Mouse (Mus musculus) c-Kit-positive CD71-positive TER-119-positive erythroid progenitor cells, embryonic 14.5 days (primary cell): Measurements from ENCODE around the gene H2afv.
"Not testable (repeated sequence)": the region's sequence is repeated elsewhere in the genome, so short reads cannot be mapped to it uniquely, and the experiment has no call there.

Experiments
- DNase-seq: peaks from one replicate; pipeline ENCODE4 v3.0.0-alpha.2; 2013; ENCODE audit warnings: low spot score

The H2afv gene

GRCm38 (mm10) chr11:6468541-6468940 is 24.3 kb upstream of the H2afv start:
- no peak for DNase-seq

DNA sequence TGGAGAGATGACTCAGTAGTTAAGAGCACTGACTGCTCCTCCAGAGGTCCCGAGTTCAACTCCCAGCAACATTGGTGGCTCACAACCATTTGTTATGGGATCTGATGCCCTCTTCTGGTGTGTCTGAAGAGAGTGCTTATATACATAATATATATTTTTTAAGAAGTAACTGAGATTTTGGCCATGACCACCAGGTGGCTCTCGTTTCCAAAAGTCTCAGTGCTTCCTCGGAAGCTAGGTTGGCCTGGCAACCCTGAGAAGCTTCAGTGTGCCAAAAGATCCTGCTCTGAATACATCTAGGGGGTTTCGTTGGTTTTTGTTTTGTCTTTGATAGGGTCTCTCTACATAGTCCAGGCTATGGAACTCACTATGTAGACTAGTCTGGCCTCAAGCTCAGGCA is 20.9 kb upstream of the H2afv start:
- peak; percentile 65 for DNase-seq

GRCm38 (mm10) chr11:6463159-6463837 is 19.1 kb upstream of the H2afv start:
- no peak for DNase-seq

DNA sequence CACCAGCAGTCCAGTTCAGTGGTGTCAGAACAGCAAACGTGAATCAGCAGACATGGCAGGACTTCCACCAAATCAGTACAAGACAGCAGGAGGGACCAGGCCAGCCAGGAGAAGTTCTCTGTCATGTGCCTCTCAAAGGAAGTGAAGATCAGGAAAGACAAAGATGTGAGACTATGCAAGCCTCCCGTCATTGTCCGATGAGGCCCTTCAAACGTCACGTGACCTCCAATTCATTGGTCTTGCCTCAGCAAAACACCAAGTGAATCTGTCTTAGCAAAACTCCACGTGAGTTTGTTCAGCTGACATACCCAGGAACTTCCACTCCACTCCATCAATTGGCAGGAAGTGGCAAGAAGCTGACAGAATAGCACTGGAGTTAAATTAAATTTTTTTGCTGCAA is 11.8 kb upstream of the H2afv start:
- no peak for DNase-seq

DNA sequence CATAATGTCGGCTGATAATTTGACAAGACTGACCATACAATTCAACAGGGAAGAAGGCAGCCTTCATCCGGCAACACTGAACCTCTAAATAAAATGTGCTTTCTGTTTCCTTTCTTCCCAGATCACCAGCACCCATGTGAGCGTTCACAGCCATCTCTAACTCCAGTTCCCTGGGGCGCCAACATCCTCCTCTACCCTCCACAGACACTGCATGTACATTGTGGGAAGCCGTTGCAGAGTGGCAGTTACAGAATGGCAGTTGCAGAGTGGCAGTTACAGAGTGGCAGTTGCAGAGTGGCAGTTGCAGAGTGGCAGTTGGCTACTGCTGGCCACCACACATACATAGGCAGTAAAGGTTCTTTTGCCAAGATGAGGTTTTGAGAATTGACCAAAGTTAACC is 3.9 kb upstream of the H2afv start:
- not testable (repeated sequence) for DNase-seq

DNA sequence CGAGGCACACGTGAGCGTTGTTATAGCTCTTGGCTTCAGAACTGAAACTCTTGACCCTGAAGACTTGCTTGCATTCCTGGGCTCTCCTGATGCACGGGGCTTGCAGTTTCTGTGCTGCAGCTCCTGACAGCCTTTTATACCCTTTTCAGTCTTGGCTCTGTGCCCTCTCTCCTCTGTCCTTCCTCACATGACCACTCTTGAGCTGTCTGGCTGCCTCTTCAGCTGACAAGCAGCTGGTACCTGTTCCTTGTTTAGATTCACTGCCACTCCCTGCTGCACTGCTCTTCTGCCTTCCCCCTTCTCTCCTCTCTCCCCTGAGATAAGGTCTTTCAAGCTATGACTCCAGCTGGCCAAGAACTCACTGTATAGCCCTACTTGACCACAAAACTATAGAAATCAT is 3.2 kb upstream of the H2afv start:
- no peak for DNase-seq

DNA sequence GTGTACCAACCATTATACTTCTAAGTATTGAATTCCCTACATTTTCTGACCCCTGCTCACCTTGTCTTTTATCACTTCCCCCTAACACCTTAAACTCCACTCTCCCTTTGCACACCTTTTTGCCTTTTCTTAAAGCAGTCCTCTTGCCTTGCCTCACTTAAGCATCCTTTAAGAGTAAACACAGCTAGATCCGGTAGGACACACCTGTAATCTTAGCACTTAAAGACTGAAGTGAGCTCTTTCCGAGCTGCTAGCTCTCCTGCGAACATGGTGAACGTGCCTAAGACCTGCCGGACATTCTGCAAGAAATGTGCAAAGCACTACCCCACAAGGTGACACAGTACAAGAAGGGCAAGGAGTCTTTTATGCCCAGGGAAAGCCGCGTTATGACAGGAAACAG is 1.7 kb upstream of the H2afv start:
- no peak for DNase-seq

DNA sequence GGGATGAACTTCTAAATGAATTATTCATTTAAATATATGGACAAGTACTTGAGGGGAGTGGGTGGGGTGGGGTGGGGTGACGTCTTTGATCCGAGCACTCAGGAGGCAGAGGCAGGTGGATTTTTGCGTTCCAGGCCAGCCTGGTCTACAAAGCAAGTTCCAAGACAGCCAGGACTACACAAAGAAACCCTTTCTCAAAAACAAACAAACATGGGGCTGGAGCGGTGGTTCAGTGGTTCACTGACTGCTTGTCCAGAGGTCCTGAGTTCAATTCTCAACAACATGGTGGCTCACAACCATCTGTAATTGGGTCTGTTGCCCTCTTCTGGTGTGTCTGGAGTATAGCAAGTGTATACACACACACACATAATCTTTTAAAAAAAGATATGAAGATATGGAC is 1.2 kb upstream of the H2afv start:
- no peak for DNase-seq

DNA sequence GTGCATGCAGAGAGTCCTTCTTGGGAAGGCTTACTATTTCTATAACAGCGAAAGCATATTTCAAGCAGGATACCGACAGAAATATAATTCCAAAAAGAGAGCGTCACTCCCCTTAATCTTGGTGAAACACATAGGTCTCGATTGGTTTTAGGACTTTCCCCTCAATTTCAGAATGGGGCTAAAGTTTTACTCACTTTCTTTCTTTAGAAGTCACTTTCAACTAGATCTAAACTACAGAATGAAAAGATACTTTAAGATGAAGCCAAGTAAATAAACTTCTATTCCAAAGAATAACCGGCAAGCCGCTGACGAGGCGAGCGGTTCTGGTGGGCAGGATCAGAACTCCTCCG is 541 bp downstream of the H2afv start:
- DNase-seq, result no peak

DNA sequence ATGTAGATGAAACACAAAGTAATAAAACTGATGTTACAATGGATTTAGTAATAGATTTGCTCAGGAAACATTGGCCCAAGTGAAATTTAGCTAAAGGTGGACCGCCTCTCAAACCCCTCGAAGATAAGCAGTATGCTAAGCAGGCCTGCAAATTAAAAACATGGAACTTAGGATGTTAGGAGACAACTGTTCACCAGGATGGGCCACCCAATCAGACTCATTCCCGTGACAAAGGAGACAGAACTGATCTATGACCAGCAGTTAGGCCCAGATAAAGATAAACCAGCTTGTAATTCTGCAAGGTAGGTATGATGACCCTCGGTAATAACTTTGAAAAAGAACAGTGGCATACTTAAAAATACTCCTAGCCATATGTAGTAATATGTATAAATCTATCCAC is 1.1 kb downstream of the H2afv start:
- no peak for DNase-seq

DNA sequence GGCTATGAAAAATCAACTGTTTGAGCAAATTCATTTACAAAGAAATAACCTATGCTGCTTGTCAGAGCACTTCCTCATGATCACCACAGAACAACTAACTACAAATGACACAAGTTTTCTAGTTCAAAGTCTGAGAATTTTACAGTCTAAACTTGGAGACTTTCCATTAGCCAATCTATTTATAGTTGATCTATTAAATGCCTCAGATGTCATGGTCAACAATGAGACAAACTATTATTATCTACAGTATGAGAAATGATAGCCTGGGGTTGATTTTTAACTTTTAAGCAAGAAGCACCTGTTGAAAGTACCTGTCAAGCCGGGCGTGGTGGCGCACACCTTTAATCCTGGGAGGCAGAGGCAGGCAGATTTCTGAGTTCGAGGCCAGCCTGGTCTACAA is 1.7 kb downstream of the H2afv start:
- DNase-seq, result no peak

- DNase-seq, result no peak
These were observed 4.1 kb downstream of the H2afv start for GRCm38 (mm10) chr11:6440171-6440570.

DNA sequence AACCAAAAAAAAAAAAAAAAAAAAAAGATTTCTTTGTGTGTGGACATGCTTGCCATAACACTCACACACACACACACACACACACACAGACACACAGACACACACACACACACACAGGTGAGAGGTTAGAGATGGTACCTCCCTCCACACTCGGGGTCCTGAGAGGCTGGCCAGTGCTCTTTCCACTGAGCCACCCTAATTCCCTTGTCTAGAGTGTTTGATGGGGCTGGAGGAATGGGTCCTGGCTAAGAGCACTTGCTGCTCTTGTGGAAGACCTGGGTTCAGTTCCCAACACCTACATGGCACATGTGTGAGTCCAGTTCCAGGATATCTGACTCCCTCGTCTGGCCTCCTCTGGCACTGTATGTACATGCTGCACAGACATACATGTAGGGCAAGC is 6.6 kb downstream of the H2afv start:
- no peak for DNase-seq

GRCm38 (mm10) chr11:6436442-6436841 is 7.8 kb downstream of the H2afv start:
- DNase-seq, result no peak

GRCm38 (mm10) chr11:6430186-6430585 is 14.1 kb downstream of the H2afv start:
- DNase-seq, result no peak

DNA sequence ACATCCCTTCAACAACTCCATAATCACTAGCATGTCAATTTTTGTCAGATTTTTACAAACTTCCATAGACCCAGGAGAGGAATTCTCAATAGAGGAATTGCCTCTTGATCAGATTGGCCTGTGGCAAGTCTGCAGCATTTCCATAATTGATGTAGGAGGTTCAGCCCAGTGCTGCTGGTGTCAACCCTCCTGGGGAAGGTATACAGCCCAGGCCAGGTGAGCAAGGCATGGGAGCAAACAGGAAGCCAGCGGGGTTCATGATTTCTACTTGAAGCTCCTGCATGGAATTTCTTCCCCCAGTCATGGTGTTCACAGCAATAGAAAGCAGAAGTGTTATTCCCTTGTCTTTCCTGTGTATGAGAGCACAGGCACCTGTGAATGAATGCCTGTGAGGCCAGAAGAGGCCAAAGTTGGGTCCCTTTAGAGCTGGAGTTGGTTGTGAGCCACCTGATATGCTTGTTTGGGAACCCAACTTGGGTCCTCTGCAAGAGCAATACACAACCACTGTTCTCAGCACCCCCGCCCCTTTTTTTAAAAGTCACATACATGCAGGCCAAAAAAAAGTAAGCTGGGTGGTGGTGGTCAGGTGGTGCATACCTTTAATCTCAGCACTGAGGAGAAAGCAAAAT is 23.4 kb downstream of the H2afv start:
- no peak for DNase-seq

DNA sequence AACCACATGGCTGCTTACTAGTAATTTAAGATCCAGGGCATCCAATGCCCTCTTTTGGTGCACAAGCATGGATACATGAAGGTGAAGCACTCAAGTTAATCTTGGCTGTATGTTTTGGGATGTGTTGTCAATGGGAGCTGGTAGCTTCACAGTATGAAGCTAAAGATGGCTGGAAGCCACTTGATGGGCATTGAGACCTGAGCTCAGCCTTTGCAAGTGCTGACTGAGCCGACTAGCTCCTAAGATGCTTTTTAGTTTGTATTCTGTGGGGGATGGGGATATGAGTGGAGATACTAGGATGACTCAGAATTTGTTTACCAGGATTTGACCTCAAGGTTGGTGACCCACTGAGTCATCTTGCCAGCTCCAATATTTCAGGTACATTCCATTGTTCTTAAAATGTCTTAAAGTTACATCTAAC is 23.9 kb downstream of the H2afv start:
- DNase-seq, result no peak

DNA sequence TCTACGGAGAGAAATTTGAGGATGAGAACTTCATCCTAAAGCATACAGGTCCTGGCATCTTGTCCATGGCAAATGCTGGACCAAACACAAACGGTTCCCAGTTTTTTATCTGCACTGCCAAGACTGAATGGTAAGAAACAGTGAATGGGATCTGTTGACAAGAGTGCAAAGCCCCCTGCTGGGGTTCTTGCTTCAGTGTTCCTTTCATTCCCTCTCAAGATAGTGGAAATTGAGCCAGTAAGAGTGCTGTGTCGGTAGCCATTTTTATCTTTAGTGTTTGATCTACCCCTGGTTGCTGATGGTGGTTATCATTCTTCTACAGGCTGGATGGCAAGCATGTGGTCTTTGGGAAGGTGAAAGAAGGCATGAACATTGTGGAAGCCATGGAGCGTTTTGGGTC is 25.1 kb downstream of the H2afv start:
- DNase-seq, result not testable (repeated sequence)

- DNase-seq, result no peak
These were observed 25.5 kb downstream of the H2afv start for GRCm38 (mm10) chr11:6418751-6419150.

- DNase-seq, result no peak
These were observed 26.8 kb downstream of the H2afv start for GRCm38 (mm10) chr11:6417490-6417889.

DNA sequence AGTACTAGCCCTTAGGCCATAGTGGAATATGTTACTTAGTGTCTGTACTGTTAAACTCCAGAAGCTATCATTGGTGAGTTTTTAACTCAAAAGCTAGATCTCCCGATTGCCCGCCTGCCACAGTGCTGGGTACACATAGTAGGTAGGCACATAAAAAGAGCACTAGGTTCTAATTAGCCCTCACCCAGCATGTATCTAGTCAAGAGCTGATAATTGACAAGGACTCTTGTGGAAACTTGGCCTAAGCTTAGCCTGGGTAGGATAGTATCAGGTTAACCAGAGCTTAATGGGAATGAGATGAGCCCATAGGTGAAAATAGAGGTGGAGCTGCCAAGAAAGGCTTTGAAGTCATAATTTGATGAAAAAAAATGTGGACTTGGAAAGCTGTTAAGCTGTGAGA is 27.2 kb downstream of the H2afv start:
- DNase-seq, result no peak

- peak; percentile 73 for DNase-seq
These were observed 27.7 kb downstream of the H2afv start for GRCm38 (mm10) chr11:6416405-6417034.

DNA sequence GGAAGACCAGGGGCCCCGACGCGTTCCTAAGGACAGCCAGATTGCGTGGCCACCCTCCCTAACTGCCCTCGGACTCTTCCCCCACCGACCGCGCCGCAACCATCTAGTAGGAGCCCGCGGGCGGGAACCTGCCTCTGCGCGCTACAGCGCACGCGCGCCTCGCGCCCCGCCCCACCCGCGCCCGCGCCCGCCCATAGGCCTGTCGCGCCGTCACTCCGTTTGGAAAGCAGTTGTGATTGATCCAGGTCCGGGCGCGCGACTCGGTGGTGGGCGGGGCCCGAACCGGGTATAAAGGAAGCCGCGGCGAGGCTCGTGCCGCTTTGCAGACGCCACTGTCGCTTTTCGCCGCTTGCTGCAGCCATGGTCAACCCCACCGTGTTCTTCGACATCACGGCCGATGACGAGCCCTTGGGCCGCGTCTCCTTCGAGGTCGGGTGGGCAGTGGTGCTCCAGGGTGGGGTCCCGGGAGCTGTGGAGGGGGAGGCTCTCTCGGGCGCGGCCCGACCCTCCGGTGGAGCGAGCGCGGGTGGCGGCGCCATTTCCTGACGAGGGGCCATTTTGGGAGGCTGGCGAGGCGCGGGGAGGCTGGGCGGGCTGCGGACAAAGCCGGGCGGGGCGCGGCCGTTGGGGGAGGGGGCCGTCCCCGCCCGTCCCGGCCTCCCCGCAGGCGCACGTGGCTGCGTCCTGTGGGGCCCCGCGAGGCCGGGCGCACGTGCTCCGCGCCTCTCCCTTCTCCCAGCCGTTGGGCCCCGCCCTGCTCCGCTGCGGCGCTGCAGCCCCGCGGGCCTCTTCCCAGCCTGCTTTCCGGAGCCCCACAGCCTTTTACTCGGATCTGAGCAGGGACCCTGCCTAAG is 28.5 kb downstream of the H2afv start:
- peak; percentile 88 for DNase-seq
